Mouse (Mus musculus) spleen, postnatal 14 days (tissue): ENCODE results near the gene Lcp1.

Source experiments
- DNase-seq, 2 experiments: peaks; one replicate each; pipeline ENCODE4 v3.0.0; 2021 to 2022; ENCODE audit warnings: low spot score in 2 of 2

Lcp1 gene

GRCm38 (mm10) chr14:75279716-75280115 lies 148.8 kb downstream of the Lcp1 start:
- DNase-seq = no peak

- DNase-seq = no peak
Observed at GRCm38 (mm10) chr14:75280406-75280805, 149.5 kb downstream of the Lcp1 start.
